Mouse (Mus musculus): Measurements from ENCODE around the gene Zfp609. TPM values are rescaled to one million over a fixed set of nuclear protein-coding genes. Genes with fewer than 3 reads are reported as not detected.

Gene Zfp609
- total and polyA plus RNA-seq, 3 experiments = 8.7 to 25.5 (median 23.7) TPM

DNA sequence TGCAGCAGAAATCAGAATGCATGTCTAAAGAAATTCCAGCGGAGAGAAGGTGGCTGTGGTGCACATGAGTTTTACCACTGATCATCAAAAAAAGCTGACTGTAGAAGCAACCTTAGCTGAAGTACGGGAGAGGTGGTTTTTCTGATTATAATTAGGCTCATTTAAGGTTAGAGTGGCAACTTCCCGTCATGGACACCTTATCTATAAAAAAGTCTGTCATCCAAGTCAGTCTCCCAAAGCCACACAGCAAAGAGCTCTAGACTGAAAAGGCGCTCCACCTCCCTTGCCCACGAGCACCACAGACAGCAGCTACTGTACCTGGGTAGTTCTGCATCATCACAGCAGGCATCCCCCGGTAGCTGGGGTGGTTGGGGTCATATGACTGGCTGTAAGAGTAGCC, 126.9 kb downstream of the Zfp609 start:
- TF ChIP-seq CTCF (IDR thresholded peaks at IDR 0.05) (no peak), POLR2A (IDR thresholded peaks at IDR 0.05; ENCODE audit: insufficient read depth, low read depth, low read length) (no peak), EP300 (IDR thresholded peaks at IDR 0.05; ENCODE audit: insufficient read depth, low read depth, low read length) (no peak)
- Histone ChIP-seq H3K36me3 (ENCODE audit: control insufficient read depth, insufficient read depth, low read length) (peaks cover 13% of the 10 kb centered on the region), H3K27me3 (ENCODE audit: control insufficient read depth, insufficient read depth, low read length) (no peaks in the 10 kb centered on the region), H3K9ac (ENCODE audit: low read depth, low read length) (no peak overlapping the region), H3K79me2 (replicated peaks; ENCODE audit: control insufficient read depth, insufficient read depth, low read length) (no peaks in the 10 kb centered on the region), H3K4me1 (ENCODE audit: control insufficient read depth, insufficient read depth, low read length) (peaks cover 8% of the 10 kb centered on the region), H3K4me3 (no peak overlapping the region), H3K27ac (no peak overlapping the region)
- WGBS = 85% methylated on average over 6 of the region's 6 CpGs
- intact Hi-C loops (cut with DNase I) = no loop called here
- no peak for DNase-seq

DNA sequence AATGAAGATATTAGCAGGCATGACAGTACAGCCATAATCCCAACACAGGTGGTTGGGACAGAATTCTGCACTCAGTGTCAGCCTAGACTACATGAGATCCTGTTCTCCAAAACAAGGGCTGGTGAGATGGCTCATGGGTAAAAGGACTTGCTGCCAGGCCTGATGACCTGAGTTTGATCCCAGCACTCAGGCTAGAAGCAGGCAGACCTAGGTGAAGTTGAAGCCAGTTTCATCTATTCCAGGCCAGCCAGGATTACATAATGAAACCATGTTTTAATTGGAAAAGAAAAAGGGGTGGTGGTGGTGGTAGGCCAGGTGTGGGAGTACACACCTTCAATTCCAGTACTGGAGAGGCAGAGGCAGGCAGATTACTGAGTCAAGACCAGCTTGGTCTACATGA, 129.4 kb downstream of the Zfp609 start:
- Histone ChIP-seq H3K27me3 (ENCODE audit: control insufficient read depth, insufficient read depth, low read length) (no peaks in the 10 kb centered on the region), H3K79me2 (replicated peaks; ENCODE audit: control insufficient read depth, insufficient read depth, low read length) (no peaks in the 10 kb centered on the region), H3K36me3 (ENCODE audit: control insufficient read depth, insufficient read depth, low read length) (peaks cover 13% of the 10 kb centered on the region), H3K4me1 (ENCODE audit: control insufficient read depth, insufficient read depth, low read length) (peaks cover 10% of the 10 kb centered on the region), H3K9ac (ENCODE audit: low read depth, low read length) (no peak overlapping the region), H3K27ac (no peak overlapping the region), H3K4me3 (no peak overlapping the region)
- no peak for TF ChIP-seq EP300 (IDR thresholded peaks at IDR 0.05; ENCODE audit: insufficient read depth, low read depth, low read length)
- no peak for TF ChIP-seq CTCF (IDR thresholded peaks at IDR 0.05)
- no peak for TF ChIP-seq POLR2A (IDR thresholded peaks at IDR 0.05; ENCODE audit: insufficient read depth, low read depth, low read length)
- DNase-seq = no peak
- intact Hi-C loops (cut with DNase I) = loop anchor here (5.0 kb wide), 1 partner anchor 149 kb away; no protein-coding TSS in a partner anchor

DNA sequence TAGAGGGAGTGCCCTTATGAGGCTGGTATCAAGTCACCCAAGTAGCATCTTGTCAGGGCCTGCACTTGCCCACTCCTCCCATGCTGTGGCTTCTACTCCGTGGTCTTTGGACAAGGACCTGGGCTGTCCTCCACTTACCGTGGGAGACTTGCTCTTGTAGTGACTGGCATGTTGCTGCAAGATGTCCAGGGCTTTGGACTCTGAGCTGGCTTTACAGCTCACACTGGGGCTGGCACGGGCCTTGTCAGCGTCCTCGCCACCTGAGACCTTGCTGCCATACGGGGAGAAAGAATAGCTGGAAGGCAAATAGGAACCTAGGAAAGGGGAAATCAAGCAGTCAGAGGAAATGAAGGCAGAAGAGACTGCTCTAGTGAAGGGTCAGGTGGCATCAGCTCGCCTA, 130.0 kb downstream of the Zfp609 start:
- intact Hi-C loops (cut with DNase I) = loop anchor here (5.0 kb wide), 1 partner anchor 150 kb away; no protein-coding TSS in a partner anchor
- H3K27me3 ChIP-seq (ENCODE audit: control insufficient read depth, insufficient read depth, low read length) = no peaks in the 10 kb centered on the region
- peaks cover 10% of the 10 kb centered on the region for H3K4me1 ChIP-seq (ENCODE audit: control insufficient read depth, insufficient read depth, low read length)
- 75% methylated on average over 7 of the region's 7 CpGs for WGBS
- H3K27ac ChIP-seq = no peak overlapping the region
- H3K9ac ChIP-seq (ENCODE audit: low read depth, low read length) = no peak overlapping the region
- no peak overlapping the region for H3K4me3 ChIP-seq
- peaks cover 13% of the 10 kb centered on the region for H3K36me3 ChIP-seq (ENCODE audit: control insufficient read depth, insufficient read depth, low read length)
- DNase-seq = no peak
- no peaks in the 10 kb centered on the region for H3K79me2 ChIP-seq (replicated peaks; ENCODE audit: control insufficient read depth, insufficient read depth, low read length)
- TF ChIP-seq EP300 (IDR thresholded peaks at IDR 0.05; ENCODE audit: insufficient read depth, low read depth, low read length) (no peak), POLR2A (IDR thresholded peaks at IDR 0.05; ENCODE audit: insufficient read depth, low read depth, low read length) (no peak), CTCF (IDR thresholded peaks at IDR 0.05) (no peak)

DNA sequence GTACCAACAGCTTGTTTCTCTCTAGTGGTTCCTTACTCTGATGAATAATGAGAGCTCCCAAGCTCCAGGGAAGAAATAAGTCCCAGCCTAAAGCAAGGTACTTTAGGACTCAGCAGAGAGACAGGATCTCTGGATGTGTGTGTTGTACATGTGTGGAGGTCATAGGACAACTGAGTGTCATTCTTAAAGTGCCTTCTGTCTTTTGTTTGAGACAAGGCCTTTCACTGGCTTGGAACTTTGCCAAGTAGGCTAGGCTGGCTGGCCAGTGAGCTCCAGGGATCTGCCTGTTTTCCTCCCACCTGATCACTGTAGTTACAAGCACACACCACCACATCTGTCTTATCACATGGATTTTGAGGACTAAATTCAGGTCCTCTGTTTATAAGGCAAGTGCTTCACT, 131.0 kb downstream of the Zfp609 start:
- peak overlapping the region; percentile 58 for H3K27ac ChIP-seq
- H3K36me3 ChIP-seq (ENCODE audit: control insufficient read depth, insufficient read depth, low read length) = peaks cover 16% of the 10 kb centered on the region
- intact Hi-C loops (cut with DNase I) = loop anchor here (5.0 kb wide), 1 partner anchor 151 kb away; no protein-coding TSS in a partner anchor
- H3K4me1 ChIP-seq (ENCODE audit: control insufficient read depth, insufficient read depth, low read length) = peaks cover 13% of the 10 kb centered on the region
- no peaks in the 10 kb centered on the region for H3K79me2 ChIP-seq (replicated peaks; ENCODE audit: control insufficient read depth, insufficient read depth, low read length)
- TF ChIP-seq CTCF (IDR thresholded peaks at IDR 0.05) (no peak), EP300 (IDR thresholded peaks at IDR 0.05; ENCODE audit: insufficient read depth, low read depth, low read length) (no peak), POLR2A (IDR thresholded peaks at IDR 0.05; ENCODE audit: insufficient read depth, low read depth, low read length) (no peak)
- no peak overlapping the region for H3K4me3 ChIP-seq
- H3K9ac ChIP-seq (ENCODE audit: low read depth, low read length) = no peak overlapping the region
- DNase-seq = no peak
- no peaks in the 10 kb centered on the region for H3K27me3 ChIP-seq (ENCODE audit: control insufficient read depth, insufficient read depth, low read length)

DNA sequence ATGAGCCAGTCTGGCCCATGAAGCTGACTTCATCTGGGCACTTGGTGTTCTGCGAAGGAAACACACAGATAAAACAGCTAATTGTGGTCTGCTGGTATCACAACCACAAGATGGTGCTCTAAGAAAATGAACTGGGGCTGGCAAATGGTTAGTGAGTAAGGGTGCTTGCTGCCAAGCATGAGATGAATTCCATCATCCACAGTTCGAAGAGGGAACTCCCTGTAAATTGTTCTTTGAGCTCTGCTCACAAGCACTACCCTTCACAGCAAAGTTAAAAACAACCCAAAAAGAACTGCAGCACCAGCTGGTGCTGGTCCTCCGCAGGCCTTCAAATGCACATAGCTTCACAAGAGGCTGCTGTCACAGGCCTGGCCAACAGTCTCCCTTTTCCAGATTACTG, 131.7 kb downstream of the Zfp609 start:
- Histone ChIP-seq H3K36me3 (ENCODE audit: control insufficient read depth, insufficient read depth, low read length) (peaks cover 19% of the 10 kb centered on the region), H3K27ac (peak overlapping the region; percentile 58)

DNA sequence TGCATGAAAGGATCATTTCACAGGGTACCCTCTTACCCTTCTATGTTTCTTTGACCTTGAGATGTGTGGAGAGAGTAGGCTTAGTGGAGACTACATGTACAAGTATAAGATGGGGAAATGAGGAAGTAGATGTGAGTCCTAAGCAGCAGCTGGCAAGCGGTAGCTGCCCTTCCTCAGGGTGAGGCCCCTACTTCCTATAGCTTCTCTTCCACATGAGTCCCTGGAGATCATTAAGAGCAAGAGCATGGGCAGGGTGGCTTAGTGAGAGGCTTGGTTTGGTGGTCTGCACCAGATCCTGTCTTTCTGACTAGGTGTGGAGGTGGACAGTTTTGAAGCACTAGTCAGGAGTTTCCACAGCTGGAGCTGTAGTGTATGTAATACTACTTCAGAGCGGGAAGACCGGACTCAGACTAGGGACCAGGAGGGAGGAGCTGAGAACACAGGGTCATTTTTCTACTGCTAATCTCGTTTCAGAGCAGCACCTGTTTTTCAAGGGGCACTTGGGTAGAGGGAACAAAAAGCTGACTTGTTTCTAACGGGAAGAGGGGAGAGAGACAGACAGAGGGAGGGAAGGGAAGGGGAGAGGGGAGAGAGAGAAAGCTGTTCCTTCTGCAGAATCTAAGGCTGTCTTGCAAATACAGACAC, 134.3 kb downstream of the Zfp609 start:
- intact Hi-C loops (cut with DNase I) = no loop called here
- H3K79me2 ChIP-seq (replicated peaks; ENCODE audit: control insufficient read depth, insufficient read depth, low read length) = no peaks in the 10 kb centered on the region
- no peak for TF ChIP-seq POLR2A (IDR thresholded peaks at IDR 0.05; ENCODE audit: insufficient read depth, low read depth, low read length)
- no peak for TF ChIP-seq CTCF (IDR thresholded peaks at IDR 0.05)
- TF ChIP-seq EP300 (IDR thresholded peaks at IDR 0.05; ENCODE audit: insufficient read depth, low read depth, low read length) = no peak
- H3K4me3 ChIP-seq = no peak overlapping the region
- peaks cover 24% of the 10 kb centered on the region for H3K36me3 ChIP-seq (ENCODE audit: control insufficient read depth, insufficient read depth, low read length)
- WGBS = 48% methylated on average over 5 of the region's 5 CpGs
- H3K27ac ChIP-seq = no peak overlapping the region
- no peak for DNase-seq
- peaks cover 13% of the 10 kb centered on the region for H3K4me1 ChIP-seq (ENCODE audit: control insufficient read depth, insufficient read depth, low read length)
- H3K9ac ChIP-seq (ENCODE audit: low read depth, low read length) = no peak overlapping the region
- no peaks in the 10 kb centered on the region for H3K27me3 ChIP-seq (ENCODE audit: control insufficient read depth, insufficient read depth, low read length)

More for the DNA sequence above, 131.7 kb downstream of the Zfp609 start:
- 31% methylated on average over 3 of the region's 3 CpGs for WGBS
- TF ChIP-seq CTCF (IDR thresholded peaks at IDR 0.05) = peak; percentile 79
- TF ChIP-seq POLR2A (IDR thresholded peaks at IDR 0.05; ENCODE audit: insufficient read depth, low read depth, low read length) = no peak
- Histone ChIP-seq H3K9ac (ENCODE audit: low read depth, low read length) (no peak overlapping the region), H3K79me2 (replicated peaks; ENCODE audit: control insufficient read depth, insufficient read depth, low read length) (no peaks in the 10 kb centered on the region), H3K27me3 (ENCODE audit: control insufficient read depth, insufficient read depth, low read length) (no peaks in the 10 kb centered on the region), H3K4me1 (ENCODE audit: control insufficient read depth, insufficient read depth, low read length) (peaks cover 13% of the 10 kb centered on the region), H3K4me3 (no peak overlapping the region)
- peak in 1 of 2 experiments; percentile 51 for DNase-seq
- intact Hi-C loops (cut with DNase I) = loop anchor here (2.0 to 5.0 kb wide), 2 partner anchors 131 to 152 kb away; partner anchors contain the start of gene Zfp609

All from heart, adult 2 months (tissue).